Mouse (Mus musculus) adrenal gland, adult 2 months (tissue): ENCODE data around the gene Dntt. TPM values are rescaled to one million over a fixed set of nuclear protein-coding genes. Genes with fewer than 3 reads are reported as not detected.

Source experiments
- DNase-seq: peaks from one replicate; pipeline ENCODE4 v3.0.0; 2021
- polyA plus RNA-seq: library from polyadenylated mRNA; depleted of rRNA; stranded (reverse); fragments of >200 nt; gene quantifications from 2 replicates; pipeline ENCODE4 v1.2.3, GENCODE M21; 2012; rRNA removed
- total RNA-seq, 2 experiments: library from RNA; stranded (reverse); gene quantifications; 2 replicates each; pipeline ENCODE4 v1.2.3; 2021

Dntt gene
- total and polyA plus RNA-seq, 3 experiments = not detected

DNA sequence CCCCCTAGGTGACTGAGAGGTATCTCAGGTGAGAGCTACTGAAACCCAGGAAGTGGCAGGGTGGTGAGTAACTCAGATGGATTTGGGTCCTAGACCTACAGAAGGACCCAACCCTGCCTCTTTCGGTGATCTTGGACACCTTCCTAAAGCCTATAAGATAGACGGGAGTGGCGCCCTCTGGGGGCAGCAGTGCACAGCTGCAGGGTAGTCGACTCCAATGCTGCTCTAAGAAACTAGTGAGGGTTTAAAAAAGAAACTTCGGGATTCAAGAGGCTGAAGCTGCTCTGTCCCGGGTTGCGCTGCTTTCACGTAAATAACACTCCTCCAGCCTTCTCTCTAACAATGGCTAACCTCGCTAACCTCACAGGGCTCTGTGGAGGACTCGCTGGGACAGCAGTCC lies 24.5 kb downstream of the Dntt start:
- DNase-seq = no peak

DNA sequence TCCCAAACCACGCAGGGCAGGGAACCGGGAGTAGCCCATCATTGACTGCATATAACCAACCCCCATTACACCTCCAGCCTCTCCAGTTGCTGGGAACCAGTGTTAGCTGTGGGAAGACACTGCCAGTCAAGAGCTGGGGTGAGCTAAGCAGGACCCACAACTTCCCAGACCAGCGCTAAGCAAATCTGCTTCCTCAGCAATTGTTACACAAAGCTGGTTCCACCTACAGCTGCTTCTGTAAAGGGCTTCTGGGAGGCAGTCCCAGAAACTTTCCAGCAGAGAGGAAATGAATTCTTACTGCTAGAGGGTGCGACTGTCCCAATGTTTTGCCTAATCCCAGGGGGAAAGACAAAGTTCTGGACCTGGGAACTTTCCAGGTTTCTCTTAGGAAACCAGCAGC lies 25.6 kb downstream of the Dntt start:
- no peak for DNase-seq

DNA sequence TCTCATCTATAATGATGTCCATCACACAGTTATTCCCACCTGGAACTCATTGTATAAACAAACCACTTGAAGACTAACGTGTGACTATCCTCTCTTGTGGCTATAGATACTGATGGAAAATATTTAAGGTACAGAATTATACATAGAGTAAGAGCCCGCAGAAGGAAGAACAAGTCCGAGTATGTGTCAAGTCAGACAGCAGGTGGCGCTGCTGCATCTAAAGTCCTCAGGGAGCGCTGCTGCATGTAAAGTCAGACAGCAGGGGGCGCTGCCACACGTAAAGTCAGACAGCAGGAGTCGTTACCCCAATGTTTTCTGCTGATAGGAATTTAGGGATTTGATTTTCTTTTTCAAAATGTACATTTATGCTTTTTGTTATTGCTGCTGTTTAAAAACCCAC lies 42.4 kb downstream of the Dntt start:
- peak; percentile 72 for DNase-seq

DNA sequence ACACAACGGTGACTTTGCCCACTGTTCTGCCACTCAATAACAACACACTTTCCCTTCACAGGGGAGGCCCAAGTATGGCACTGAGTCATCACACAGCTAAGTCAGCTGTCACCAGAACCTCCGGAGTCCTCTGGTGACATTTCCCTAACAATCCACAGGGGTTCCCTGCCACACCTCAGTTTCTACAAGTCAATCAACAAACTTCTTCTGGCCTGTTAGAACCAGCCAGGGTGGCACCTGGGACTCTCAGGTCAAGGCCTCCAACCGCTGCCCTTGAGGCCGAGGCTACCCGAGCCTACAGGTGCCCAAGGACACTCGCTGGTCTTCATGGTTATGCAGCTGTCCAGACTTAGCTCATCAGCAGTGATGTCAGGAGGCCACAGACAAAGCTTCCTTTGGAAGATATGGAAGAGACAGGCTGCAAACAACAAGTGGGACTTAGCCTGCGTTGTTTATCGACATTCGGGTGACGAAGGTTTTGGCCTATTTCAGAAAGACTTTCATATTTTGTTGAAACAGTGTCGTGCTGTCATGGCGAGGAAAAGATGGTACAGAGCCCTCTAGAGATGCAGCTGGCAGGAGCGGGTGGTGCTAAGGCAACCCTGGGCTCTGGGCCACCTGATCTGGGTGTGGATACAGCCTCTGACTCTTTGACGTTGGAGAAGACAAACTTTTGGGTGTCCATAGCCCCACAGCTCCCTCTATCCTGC lies 44.8 kb downstream of the Dntt start:
- peak; percentile 25 for DNase-seq

DNA sequence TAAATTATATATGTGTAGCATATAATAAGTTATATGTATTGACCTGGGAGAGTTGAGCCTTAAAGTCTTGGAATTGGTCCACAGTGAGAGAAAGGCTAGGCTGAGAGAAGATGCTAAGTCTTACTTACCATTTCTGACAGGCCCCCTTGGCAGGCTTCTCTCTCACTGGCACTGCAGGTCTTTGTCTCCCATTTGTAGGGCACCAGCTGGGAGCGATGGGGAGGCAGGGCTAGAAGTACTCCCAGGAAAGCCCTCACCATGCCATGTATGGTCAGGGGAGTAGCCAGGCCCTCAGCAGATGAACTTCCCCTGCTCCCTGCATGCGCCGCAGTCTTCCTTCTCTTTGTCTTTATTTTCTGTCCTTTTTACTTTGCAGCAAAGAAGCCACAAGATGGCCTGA lies 47.8 kb downstream of the Dntt start, which contains the start of gene Opalin:
Gene Opalin (minus strand): TSS at position 208 of the 400 bp plus-strand sequence.
- no peak for DNase-seq

DNA sequence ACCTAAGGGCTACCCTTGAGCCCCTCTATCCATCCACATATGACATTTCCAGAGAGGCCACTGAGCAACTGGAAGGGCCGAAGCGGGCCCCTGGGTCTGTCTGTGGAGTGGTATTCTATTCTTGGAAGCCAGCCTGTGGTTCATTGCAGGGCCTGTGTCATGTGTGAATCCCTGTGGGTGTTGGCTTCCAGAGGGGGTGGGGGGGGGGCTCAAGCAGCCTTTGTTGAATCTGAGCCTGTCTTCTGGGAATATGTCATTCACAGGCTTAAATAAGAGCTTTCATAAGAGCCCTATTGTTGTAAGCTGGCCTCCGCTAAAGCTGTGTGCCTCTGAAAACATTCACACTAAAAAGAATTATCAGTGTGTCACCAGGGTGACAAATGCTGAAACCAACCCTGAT lies 52.5 kb downstream of the Dntt start:
- no peak for DNase-seq

DNA sequence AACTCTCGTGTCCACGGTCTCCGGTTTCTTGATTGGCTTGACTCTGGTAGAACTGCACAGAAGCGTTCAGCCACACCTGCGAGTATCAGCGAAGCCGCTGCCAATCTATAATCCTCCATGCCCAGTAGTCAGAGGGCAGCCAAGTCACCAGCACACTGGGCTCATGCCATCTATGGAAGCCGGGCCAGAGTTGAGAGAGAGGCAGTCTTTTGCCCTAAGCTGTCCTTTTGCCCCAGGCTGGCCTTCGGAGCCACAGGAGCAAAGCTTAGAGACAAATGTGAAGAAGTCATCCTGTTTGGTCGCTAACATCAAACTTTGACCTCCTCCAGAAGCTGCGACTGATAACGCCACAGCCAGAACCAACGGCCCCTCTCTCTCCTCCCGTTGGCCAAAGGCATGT lies 54.6 kb downstream of the Dntt start:
- no peak for DNase-seq

DNA sequence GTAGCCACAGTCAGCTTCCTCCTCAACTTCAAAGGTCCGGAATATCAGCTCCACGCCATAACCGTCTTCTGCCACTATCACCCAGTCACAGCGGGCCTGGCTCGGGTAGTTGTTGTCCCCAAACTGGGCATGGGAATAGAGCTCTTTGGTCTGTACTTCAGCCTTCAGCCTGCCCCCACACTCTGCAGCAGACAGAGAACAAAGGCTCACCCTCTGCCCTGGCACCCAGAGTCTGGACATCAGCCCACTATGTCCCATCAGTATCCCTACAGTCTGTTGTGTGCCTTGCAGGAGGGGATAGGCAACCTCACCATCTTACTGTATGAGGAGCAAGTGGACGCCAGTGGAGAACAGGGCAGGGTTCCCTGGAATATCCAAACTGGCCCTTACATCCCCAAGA lies 57.2 kb downstream of the Dntt start:
- no peak for DNase-seq

DNA sequence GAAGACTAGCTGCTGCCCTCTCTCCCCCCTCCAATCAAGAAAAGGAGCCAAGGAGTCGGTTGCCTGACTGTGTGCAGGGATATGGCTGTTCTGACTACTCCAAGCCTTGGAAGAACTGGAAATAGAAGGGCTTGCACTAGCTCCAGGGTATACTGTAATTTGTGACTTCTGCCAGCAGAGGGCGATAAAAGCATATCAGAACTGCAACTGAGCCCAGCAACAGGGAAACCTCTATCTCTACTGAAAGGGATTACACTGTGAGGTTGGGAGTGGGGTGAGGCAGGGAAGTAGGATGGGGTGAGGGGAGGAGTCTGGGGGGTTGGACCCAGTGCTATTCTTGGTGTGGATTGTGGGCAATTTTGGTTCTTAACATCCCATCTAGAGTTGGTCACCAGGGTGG lies 57.6 kb downstream of the Dntt start:
- peak; percentile 69 for DNase-seq

DNA sequence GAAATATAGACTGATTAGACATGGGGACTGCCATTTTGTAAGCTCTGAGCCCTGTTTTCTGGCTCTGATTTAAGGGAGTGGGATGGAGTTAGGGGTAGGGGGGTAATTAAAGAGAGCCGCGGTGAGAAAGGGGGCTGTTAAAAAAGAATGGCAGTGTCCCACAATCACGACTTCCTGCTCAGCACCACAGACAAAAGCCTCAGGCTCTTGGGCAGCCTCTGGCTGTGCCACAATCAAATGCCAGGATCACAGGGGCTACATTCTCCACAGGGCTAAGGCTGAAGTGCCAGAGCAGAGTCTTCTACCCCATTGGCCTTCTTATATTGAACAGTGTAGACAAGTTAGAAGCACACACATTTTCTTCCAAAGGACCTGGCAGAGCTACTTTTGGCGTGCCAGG lies 58.8 kb downstream of the Dntt start:
- DNase-seq = no peak

DNA sequence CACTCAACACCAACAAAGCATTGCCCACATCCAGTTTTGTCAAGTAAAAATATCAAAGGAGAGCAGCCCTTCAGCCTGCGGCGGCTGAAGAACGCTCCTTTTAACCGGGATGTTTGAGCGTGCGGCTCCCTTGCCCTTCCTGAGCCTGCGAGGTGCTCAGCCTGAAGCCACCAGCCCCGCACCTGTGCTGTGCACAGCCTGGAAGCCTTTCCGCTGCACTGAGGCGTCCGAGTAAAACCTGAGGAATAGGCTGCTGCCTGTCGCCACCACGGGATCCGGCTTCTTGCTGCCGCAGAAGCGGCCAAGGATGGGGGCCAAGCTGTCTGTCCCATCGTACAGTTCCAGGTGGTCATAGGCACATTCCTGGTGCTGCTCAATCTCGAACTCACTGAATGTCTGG lies 59.4 kb downstream of the Dntt start:
- DNase-seq = no peak

DNA sequence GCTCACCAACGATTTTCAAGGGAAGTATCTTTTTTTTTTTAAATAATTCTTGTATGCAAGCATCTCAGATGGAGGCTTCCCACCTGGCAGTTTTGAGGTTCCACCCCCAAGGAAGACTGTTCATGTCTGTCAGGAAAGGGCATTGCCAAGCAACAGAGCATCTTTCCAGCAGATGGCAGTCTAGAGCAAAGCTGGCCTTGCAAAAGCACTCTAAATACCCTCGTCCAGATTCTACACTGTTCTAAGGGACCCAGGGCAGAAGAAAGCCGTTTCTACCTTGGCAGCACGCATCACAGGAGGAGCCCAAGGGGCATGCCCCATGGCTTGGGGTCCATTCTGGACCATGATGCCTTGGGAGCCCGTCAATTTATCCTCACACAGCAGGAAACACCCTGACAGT lies 60.8 kb downstream of the Dntt start:
- DNase-seq = peak; percentile 40

DNA sequence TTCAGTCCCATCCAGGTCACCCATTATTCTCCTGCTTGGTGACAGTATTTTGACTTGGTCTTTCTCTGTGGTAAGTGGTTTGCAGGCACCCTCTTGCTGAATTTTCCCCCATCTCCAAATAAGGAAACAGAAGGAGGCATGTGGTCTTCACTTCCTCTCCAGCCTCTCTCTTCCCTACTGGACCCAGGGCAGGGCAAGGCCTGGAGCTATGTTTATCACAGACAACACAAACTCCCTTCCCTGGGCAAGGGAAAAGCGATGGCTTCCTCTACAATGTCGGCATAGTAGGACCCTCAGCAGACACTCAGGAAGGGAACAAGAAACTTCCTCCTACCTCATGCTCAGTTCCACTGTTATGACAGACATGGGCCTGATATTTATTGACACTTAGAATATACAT lies 62.8 kb downstream of the Dntt start:
- no peak for DNase-seq

DNA sequence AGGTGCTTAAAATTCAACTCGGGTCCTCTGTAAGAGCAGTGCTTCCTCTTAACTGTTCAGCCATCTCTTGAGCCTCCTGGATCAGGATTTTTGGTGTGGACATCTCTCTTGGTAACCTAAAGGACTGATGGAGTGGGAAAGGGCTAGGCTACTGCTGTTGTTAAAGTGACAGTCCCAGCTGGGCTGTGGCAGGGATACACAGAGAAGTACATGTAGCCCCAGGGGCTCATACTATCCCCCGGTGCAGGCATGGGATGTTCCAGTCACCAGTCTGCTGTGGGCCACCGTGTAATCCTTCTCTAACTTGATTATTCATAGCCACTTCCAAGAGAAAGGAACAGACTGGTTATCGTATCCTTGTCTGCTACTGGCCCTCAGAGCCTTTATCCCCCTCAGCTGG lies 68.0 kb downstream of the Dntt start:
- no peak for DNase-seq

DNA sequence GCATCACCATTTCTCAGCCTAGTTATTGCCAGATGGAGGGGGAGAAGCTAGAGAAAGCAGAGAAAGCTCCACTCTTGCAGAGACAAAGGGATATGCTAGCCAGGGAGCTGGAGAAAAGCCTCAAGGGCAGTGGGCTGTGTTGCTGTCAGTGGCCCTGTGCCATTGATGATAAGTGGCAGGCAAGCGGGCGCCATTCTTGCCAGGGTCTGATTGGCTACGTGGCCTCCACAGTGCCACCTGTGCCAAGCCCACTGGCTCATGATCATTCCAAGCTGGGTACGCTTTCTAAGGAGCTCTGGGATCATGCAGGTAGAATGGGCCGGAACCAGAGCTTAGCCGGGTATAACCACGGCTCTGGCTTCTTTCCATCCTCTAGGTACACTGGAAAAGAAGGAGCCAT lies 71.8 kb downstream of the Dntt start:
- DNase-seq = no peak

DNA sequence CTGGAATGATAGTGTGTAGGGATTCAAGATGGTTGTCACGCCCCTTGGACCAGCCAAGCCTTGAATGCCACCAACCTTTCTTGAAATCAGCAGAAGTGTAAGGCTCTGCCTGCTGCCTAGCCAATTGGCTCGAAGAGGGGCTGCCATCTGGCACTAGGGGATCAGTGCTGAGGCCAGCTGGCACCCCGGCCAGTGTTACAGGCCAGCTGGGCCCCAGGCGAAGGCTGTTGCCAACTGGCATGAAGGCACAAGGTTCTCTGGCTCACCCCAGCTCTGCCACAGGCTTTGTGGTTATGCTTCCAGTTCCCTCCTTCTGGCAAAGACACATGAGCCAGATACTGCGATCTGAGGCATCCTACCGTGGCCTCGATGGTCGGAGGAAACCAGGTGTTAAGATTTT lies 72.3 kb downstream of the Dntt start:
- DNase-seq = peak; percentile 85

DNA sequence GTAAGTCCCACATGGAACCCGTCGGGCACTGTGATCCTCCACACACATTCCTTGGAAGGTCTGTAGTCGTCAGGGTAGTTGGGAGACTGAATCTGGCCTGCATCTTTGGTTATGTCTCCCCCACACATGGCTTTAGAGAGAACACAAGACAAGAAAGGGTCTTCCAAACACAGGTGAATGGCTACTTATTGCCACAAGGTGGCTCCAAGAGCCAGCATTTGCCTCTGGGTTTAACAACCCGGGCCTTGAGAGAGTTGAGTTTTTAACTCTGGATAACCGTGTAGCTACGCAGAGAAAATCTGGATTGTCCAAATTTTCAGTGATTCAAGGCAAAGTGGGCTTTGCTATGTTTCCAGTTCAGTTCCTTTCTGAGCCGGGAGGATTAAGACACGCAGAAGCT lies 75.8 kb downstream of the Dntt start:
- DNase-seq = no peak

DNA sequence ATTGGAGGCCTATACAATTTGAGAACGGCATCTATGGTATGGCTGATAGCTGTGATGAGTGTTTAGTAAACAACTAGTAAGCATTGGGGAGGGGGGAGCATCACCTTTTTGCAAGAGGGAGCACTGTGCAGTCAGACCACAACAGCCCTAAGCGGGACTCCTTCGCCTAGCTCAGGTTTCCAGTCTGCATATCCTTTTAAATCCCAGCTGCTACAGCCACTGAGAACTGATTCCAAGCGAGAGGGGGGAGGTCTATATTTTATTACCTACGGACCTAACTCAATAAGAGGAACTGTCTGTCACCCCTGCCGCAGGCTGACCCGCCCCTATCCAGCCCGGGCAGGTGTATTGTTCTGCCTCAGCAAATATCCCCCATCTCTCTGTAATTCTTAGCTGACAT lies 78.5 kb downstream of the Dntt start:
- no peak for DNase-seq

DNA sequence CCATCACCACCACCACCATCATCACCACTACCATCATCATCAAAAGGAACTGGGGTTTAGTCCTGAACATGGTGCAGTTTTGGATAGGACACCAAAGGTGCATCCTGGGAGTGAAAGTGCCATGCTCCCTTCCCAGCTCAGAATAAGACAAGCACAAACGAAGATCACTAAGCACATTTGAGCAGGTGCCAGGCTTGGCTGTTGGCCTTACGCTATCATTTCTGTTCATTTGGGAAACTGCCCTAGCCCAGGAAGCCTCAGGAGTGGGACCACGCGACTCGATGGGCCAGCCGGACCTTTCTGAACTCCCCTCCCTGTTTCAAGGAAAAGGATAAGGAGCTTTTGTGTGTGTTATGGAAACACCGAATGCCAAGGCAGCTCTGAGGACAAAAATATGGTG lies 79.6 kb downstream of the Dntt start:
- DNase-seq = no peak

Other genes starting within 250 kb of the Dntt start
- 1 to 10 TPM; 3.9 to 4.9 TPM for gene Ccnj, start 198.0 kb upstream of the Dntt start, total RNA-seq
- 6.9 and 8.4 TPM in 2 replicates for gene Ccnj, start 198.0 kb upstream of the Dntt start, polyA plus RNA-seq
- 10 to 100 TPM; 11.0 to 12.4 TPM for gene Zfp518a, start 134.6 kb upstream of the Dntt start, total RNA-seq
- 0.16 and 0.21 TPM in 2 replicates for gene Zfp518a, start 134.6 kb upstream of the Dntt start, polyA plus RNA-seq
- 1 to 10 TPM; 1.2 to 1.8 TPM for gene Blnk, start 34.7 kb upstream of the Dntt start, total RNA-seq
- gene Blnk, start 34.7 kb upstream of the Dntt start, polyA plus RNA-seq = 0.96 and 1.3 TPM in 2 replicates
- gene Opalin, start 47.8 kb downstream of the Dntt start, total RNA-seq = not detected
- not detected in 2 replicates for gene Opalin, start 47.8 kb downstream of the Dntt start, polyA plus RNA-seq
- not detected for gene Tll2, start 177.6 kb downstream of the Dntt start, total RNA-seq
- 0.11 and 0.12 TPM in 2 replicates for gene Tll2, start 177.6 kb downstream of the Dntt start, polyA plus RNA-seq
- 100 to 1,000 TPM; 144 to 171 TPM for gene Tm9sf3, start 234.7 kb downstream of the Dntt start, total RNA-seq
- 23.2 and 29.6 TPM in 2 replicates for gene Tm9sf3, start 234.7 kb downstream of the Dntt start, polyA plus RNA-seq